Mouse (Mus musculus): ENCODE data around the gene Vamp9.

- TF ChIP-seq CTCF (IDR thresholded peaks at IDR 0.05; ENCODE audit: low read depth) (no peak), EP300 (optimal IDR thresholded peaks at IDR 0.05) (no peak)
Measured at GRCm38 (mm10) chr5:99857106-99857637, 48.9 kb upstream of the Vamp9 start.

Measured in stomach, postnatal 0 days (tissue).